Mouse (Mus musculus) heart, embryonic 13.5 days (tissue): ENCODE measurements around the gene Klhdc7b. TPM values are rescaled to one million over a fixed set of nuclear protein-coding genes. Genes with fewer than 3 reads are reported as not detected.

ENCODE experiments used
- ATAC-seq: fragments of 200-750 bp; cut with Nextera tagmentation; 2 replicates; pipeline ENCODE4 v1.8.0; 2017; ENCODE audit warnings: moderate TSS enrichment; ENCODE audit not compliant: insufficient number of reproducible peaks, low FRiP score, low TSS enrichment; ENCODE audit errors: extremely low read depth
- H3K27ac ChIP-seq: fragments of 300-500 bp; sonication (generic); replicated peaks from 2 replicates; pipeline ENCODE4 v1.5.1; 2015; ENCODE audit warnings: moderate library complexity, mild to moderate bottlenecking, inconsistent platforms
- H3K27me3 ChIP-seq: fragments of 300-500 bp; sonication (generic); replicated peaks from 2 replicates; pipeline ENCODE4 v1.6.1; 2015; ENCODE audit warnings: mild to moderate bottlenecking, inconsistent platforms
- H3K36me3 ChIP-seq: fragments of 300-500 bp; sonication (generic); 2 replicates; pipeline ENCODE4 v1.6.1; 2015; ENCODE audit warnings: mild to moderate bottlenecking, inconsistent platforms
- H3K4me1 ChIP-seq: fragments of 300-500 bp; sonication (generic); 2 replicates; pipeline ENCODE4 v1.6.1; 2015; ENCODE audit warnings: inconsistent platforms
- H3K4me2 ChIP-seq: fragments of 300-500 bp; sonication (generic); 2 replicates; pipeline ENCODE4 v1.6.1; 2015; ENCODE audit warnings: inconsistent platforms, mild to moderate bottlenecking, moderate library complexity
- H3K4me3 ChIP-seq: fragments of 300-500 bp; sonication (generic); 2 replicates; pipeline ENCODE4 v1.5.1; 2015; ENCODE audit warnings: moderate library complexity, mild to moderate bottlenecking, inconsistent platforms
- H3K9ac ChIP-seq: fragments of 300-500 bp; sonication (generic); 2 replicates; pipeline ENCODE4 v1.6.1; 2015; ENCODE audit warnings: inconsistent platforms, mild to moderate bottlenecking, moderate library complexity
- H3K9me3 ChIP-seq: fragments of 300-500 bp; sonication (generic); 2 replicates; pipeline ENCODE4 v1.6.1; 2016; ENCODE audit warnings: inconsistent platforms
- WGBS: fragments of 180-500 bp; shearing (Covaris S2); methylation state at CpG from one replicate; pipeline ENCODE4 v1.1.7; 2015; ENCODE audit warnings: mixed read lengths; 5-methylcytosine and 5-hydroxymethylcytosine counted together
- polyA plus RNA-seq: library from polyadenylated mRNA; unstranded; fragments of >200 nt; fragmentation: Nextera tagmentation; extraction: Ambion mirVana; gene quantifications from 2 replicates; pipeline ENCODE4 v1.2.1, GENCODE M21; 2015

Klhdc7b gene
- polyA plus RNA-seq, 1 experiment from 2014 or later: not detected

GRCm38 (mm10) chr15:89374801-89375534 lies 9.7 kb upstream of the Klhdc7b start:
- Histone ChIP-seq H3K4me1 (peaks cover 45% of the 10 kb centered on the region), H3K9me3 (no peaks in the 10 kb centered on the region), H3K4me2 (no peak overlapping the region), H3K36me3 (peaks cover 29% of the 10 kb centered on the region), H3K4me3 (no peak overlapping the region), H3K27me3 (peaks cover 45% of the 10 kb centered on the region), H3K9ac (no peak overlapping the region), H3K27ac (no peak overlapping the region)
- no peak for ATAC-seq
- WGBS: 86% methylated on average over 17 of the region's 17 CpGs

- no peak overlapping the region for H3K4me3 ChIP-seq
- H3K4me1 ChIP-seq: peaks cover 45% of the 10 kb centered on the region
- no peak overlapping the region for H3K27ac ChIP-seq
- WGBS: 73% methylated on average over 7 of the region's 7 CpGs
- H3K36me3 ChIP-seq: peaks cover 18% of the 10 kb centered on the region
- H3K4me2 ChIP-seq: no peak overlapping the region
- no peaks in the 10 kb centered on the region for H3K9me3 ChIP-seq
- no peak for ATAC-seq
- H3K27me3 ChIP-seq: peaks cover 56% of the 10 kb centered on the region
- H3K9ac ChIP-seq: no peak overlapping the region
These were observed 8.7 kb upstream of the Klhdc7b start for GRCm38 (mm10) chr15:89376040-89376439.

- peak within 1 kb of the TSS; percentile 71; the same call in 1 of the 2 replicates for H3K9ac ChIP-seq
- H3K9me3 ChIP-seq: no peaks in the 10 kb centered on the region
- H3K27ac ChIP-seq: no peak within 1 kb of the TSS
- 21% methylated on average over 16 of the region's 16 CpGs for WGBS
- H3K4me3 ChIP-seq: no peak within 1 kb of the TSS
- peak within 1 kb of the TSS; percentile 24 for H3K4me2 ChIP-seq
- H3K27me3 ChIP-seq: peaks cover 63% of the 10 kb centered on the region
- peaks cover 45% of the 10 kb centered on the region for H3K4me1 ChIP-seq
- peaks cover 9% of the 10 kb centered on the region for H3K36me3 ChIP-seq
- no peak for ATAC-seq
These were observed 7.8 kb upstream of the Klhdc7b start, which contains the start of gene Tymp for GRCm38 (mm10) chr15:89376957-89377356. Gene Tymp, minus strand, starts transcription at chr15:89377039.

GRCm38 (mm10) chr15:89377362-89377761 lies 7.4 kb upstream of the Klhdc7b start:
- H3K27me3 ChIP-seq: peaks cover 67% of the 10 kb centered on the region
- H3K36me3 ChIP-seq: peaks cover 5% of the 10 kb centered on the region
- H3K9me3 ChIP-seq: no peaks in the 10 kb centered on the region
- no peak overlapping the region; the same call in 1 of the 2 replicates for H3K9ac ChIP-seq
- 4% methylated on average over 18 of the region's 18 CpGs for WGBS
- H3K4me2 ChIP-seq: peak overlapping the region; percentile 24
- H3K4me3 ChIP-seq: no peak overlapping the region
- H3K27ac ChIP-seq: no peak overlapping the region
- peaks cover 44% of the 10 kb centered on the region for H3K4me1 ChIP-seq
- no peak for ATAC-seq

GRCm38 (mm10) chr15:89377938-89378828 lies 6.5 kb upstream of the Klhdc7b start:
- H3K36me3 ChIP-seq: no peaks in the 10 kb centered on the region
- H3K27me3 ChIP-seq: peaks cover 68% of the 10 kb centered on the region
- no peak overlapping the region for H3K27ac ChIP-seq
- peak overlapping the region; percentile 54 for H3K4me3 ChIP-seq
- no peak for ATAC-seq
- WGBS: 9% methylated on average over 46 of the region's 46 CpGs
- H3K4me2 ChIP-seq: peak overlapping the region; percentile 82
- H3K4me1 ChIP-seq: peaks cover 35% of the 10 kb centered on the region
- H3K9me3 ChIP-seq: no peaks in the 10 kb centered on the region
- peak overlapping the region; percentile 71 for H3K9ac ChIP-seq

GRCm38 (mm10) chr15:89378831-89379401 lies 5.8 kb upstream of the Klhdc7b start, which contains the start of gene Odf3b:
Gene Odf3b, minus strand, starts transcription at chr15:89379282.
- H3K27ac ChIP-seq: no peak within 1 kb of the TSS

GRCm38 (mm10) chr15:89379429-89379828 lies 5.3 kb upstream of the Klhdc7b start:
- Histone ChIP-seq H3K27me3 (peaks cover 75% of the 10 kb centered on the region), H3K4me1 (peaks cover 30% of the 10 kb centered on the region), H3K4me3 (peak overlapping the region; percentile 54), H3K4me2 (peak overlapping the region; percentile 82), H3K27ac (no peak overlapping the region), H3K36me3 (no peaks in the 10 kb centered on the region), H3K9ac (peak overlapping the region; percentile 71), H3K9me3 (no peaks in the 10 kb centered on the region)
- ATAC-seq: no peak
- WGBS: 9% methylated on average over 10 of the region's 10 CpGs

More at GRCm38 (mm10) chr15:89378831-89379401, 5.8 kb upstream of the Klhdc7b start, which contains the start of gene Odf3b:
- Histone ChIP-seq H3K4me3 (peak within 1 kb of the TSS; percentile 54), H3K9ac (peak within 1 kb of the TSS; percentile 71), H3K4me2 (peak within 1 kb of the TSS; percentile 82), H3K36me3 (no peaks in the 10 kb centered on the region), H3K9me3 (no peaks in the 10 kb centered on the region), H3K4me1 (peaks cover 34% of the 10 kb centered on the region), H3K27me3 (peaks cover 71% of the 10 kb centered on the region)
- ATAC-seq: no peak
- WGBS: under 1% methylated on average over 33 of the region's 33 CpGs

- Histone ChIP-seq H3K4me3 (no peak overlapping the region), H3K4me1 (no peaks in the 10 kb centered on the region), H3K27ac (no peak overlapping the region), H3K36me3 (no peaks in the 10 kb centered on the region), H3K9me3 (no peaks in the 10 kb centered on the region), H3K9ac (no peak overlapping the region), H3K4me2 (no peak overlapping the region), H3K27me3 (peaks cover 56% of the 10 kb centered on the region)
- WGBS: 33% methylated on average over 12 of the region's 12 CpGs
- no peak for ATAC-seq
These were observed 2.4 kb downstream of the Klhdc7b start for GRCm38 (mm10) chr15:89387127-89387526.

GRCm38 (mm10) chr15:89390081-89390480 lies 5.4 kb downstream of the Klhdc7b start:
- WGBS: 84% methylated on average over 10 of the region's 10 CpGs
- H3K27me3 ChIP-seq: peaks cover 38% of the 10 kb centered on the region
- no peaks in the 10 kb centered on the region for H3K9me3 ChIP-seq
- H3K9ac ChIP-seq: no peak overlapping the region
- H3K36me3 ChIP-seq: no peaks in the 10 kb centered on the region
- H3K4me1 ChIP-seq: no peaks in the 10 kb centered on the region
- ATAC-seq: no peak
- no peak overlapping the region for H3K4me3 ChIP-seq
- H3K27ac ChIP-seq: no peak overlapping the region
- no peak overlapping the region for H3K4me2 ChIP-seq

GRCm38 (mm10) chr15:89396883-89397282 lies 12.2 kb downstream of the Klhdc7b start:
- Histone ChIP-seq H3K4me3 (no peak overlapping the region), H3K9me3 (no peaks in the 10 kb centered on the region), H3K4me2 (no peak overlapping the region), H3K9ac (no peak overlapping the region), H3K27me3 (no peaks in the 10 kb centered on the region), H3K36me3 (no peaks in the 10 kb centered on the region), H3K27ac (no peak overlapping the region), H3K4me1 (no peaks in the 10 kb centered on the region)
- 80% methylated on average over 4 of the region's 4 CpGs for WGBS
- ATAC-seq: no peak

- no peak overlapping the region for H3K27ac ChIP-seq
- ATAC-seq: no peak
- H3K4me1 ChIP-seq: no peaks in the 10 kb centered on the region
- no peak overlapping the region for H3K9ac ChIP-seq
- H3K4me3 ChIP-seq: no peak overlapping the region
- WGBS: 74% methylated on average over 2 of the region's 2 CpGs
- no peaks in the 10 kb centered on the region for H3K36me3 ChIP-seq
- H3K9me3 ChIP-seq: no peaks in the 10 kb centered on the region
- H3K4me2 ChIP-seq: no peak overlapping the region
- no peaks in the 10 kb centered on the region for H3K27me3 ChIP-seq
These were observed 13.4 kb downstream of the Klhdc7b start for GRCm38 (mm10) chr15:89398146-89398545.
